Mouse (Mus musculus): Measurements from ENCODE around the gene Smtnl2.

GRCm38 (mm10) chr11:72436271-72436670 is 24.8 kb upstream of the Smtnl2 start:
- no peak for TF ChIP-seq CTCF (conservative IDR thresholded peaks at IDR 0.05; ENCODE audit: insufficient read depth, insufficient read length, low read depth, low read length)
- no peak for TF ChIP-seq POLR2A (IDR thresholded peaks at IDR 0.05; ENCODE audit: low read depth, low read length)
